Mouse (Mus musculus) myocyte (in vitro differentiated cells): ENCODE measurements around the gene Tub. TPM values are rescaled to one million over a fixed set of nuclear protein-coding genes. Genes with fewer than 3 reads are reported as not detected.

Source experiments
- H3K27me3 ChIP-seq: one replicate; pipeline ENCODE4 v1.6.1; 2011; ENCODE audit not compliant: control insufficient read depth, insufficient read depth, insufficient read length
- H3K36me3 ChIP-seq: one replicate; pipeline ENCODE4 v1.6.1; 2011; ENCODE audit not compliant: control insufficient read depth, insufficient read depth
- H3K4me2 ChIP-seq: one replicate; pipeline ENCODE4 v1.6.1; 2011; ENCODE audit warnings: low read depth, control low read depth
- H3K4me3 ChIP-seq: one replicate; pipeline ENCODE4 v1.5.1; 2011; ENCODE audit warnings: mild to moderate bottlenecking, control low read depth, moderate library complexity
- H3K79me2 ChIP-seq: one replicate; pipeline ENCODE4 v1.6.1; 2011; ENCODE audit not compliant: control insufficient read depth, insufficient read depth
- H3ac ChIP-seq: one replicate; pipeline ENCODE4 v1.6.1; 2011; ENCODE audit not compliant: control insufficient read depth, insufficient read length
- CEBPB ChIP-seq: IDR thresholded peaks from 2 replicates; pipeline ENCODE4 v1.6.1; 2011; ENCODE audit warnings: mild to moderate bottlenecking, moderate library complexity; ENCODE audit not compliant: poor library complexity, insufficient read depth, severe bottlenecking
- E2F4 ChIP-seq: IDR thresholded peaks from one replicate; pipeline ENCODE4 v1.6.1; 2011; ENCODE audit warnings: mild to moderate bottlenecking, control low read depth, moderate library complexity; ENCODE audit not compliant: insufficient read depth
- MAX ChIP-seq: IDR thresholded peaks from one replicate; pipeline ENCODE4 v1.6.1; 2011; ENCODE audit warnings: low read depth, mild to moderate bottlenecking, control low read depth
- MYOD1 ChIP-seq, 3 experiments: IDR thresholded peaks; one replicate each; pipeline ENCODE4 v1.6.1; 2011; ENCODE audit warnings: control low read depth in 2 of 3, low read depth in 2 of 3, mild to moderate bottlenecking in 2 of 3, moderate library complexity in 1 of 3; ENCODE audit not compliant: insufficient read length in 2 of 3, control insufficient read depth in 1 of 3
- MYOG ChIP-seq, 3 experiments: IDR thresholded peaks; one replicate each; pipeline ENCODE4 v1.6.1; 2011; ENCODE audit warnings: control low read depth in 2 of 3, low read depth in 2 of 3, mild to moderate bottlenecking in 2 of 3; ENCODE audit not compliant: insufficient read length in 2 of 3, control insufficient read depth in 1 of 3, insufficient read depth in 1 of 3
- POLR2A ChIP-seq: IDR thresholded peaks from one replicate; pipeline ENCODE4 v1.6.1; 2011; ENCODE audit warnings: low read depth, mild to moderate bottlenecking, control low read depth, moderate library complexity; ENCODE audit not compliant: insufficient read length
- POLR2AphosphoS2 ChIP-seq: IDR thresholded peaks from one replicate; pipeline ENCODE4 v1.6.1; 2011; ENCODE audit warnings: low read depth, control low read depth; ENCODE audit not compliant: insufficient read length
- REST ChIP-seq: IDR thresholded peaks from one replicate; pipeline ENCODE4 v1.6.1; 2011; ENCODE audit warnings: mild to moderate bottlenecking, control low read depth, moderate library complexity; ENCODE audit not compliant: insufficient read depth, insufficient read length
- SRF ChIP-seq: IDR thresholded peaks from one replicate; pipeline ENCODE4 v1.6.1; 2011; ENCODE audit warnings: low read depth; ENCODE audit not compliant: control insufficient read depth, insufficient read length
- TCF12 ChIP-seq: IDR thresholded peaks from one replicate; pipeline ENCODE4 v1.6.1; 2011; ENCODE audit warnings: mild to moderate bottlenecking, control low read depth; ENCODE audit not compliant: poor library complexity, insufficient read depth, severe bottlenecking
- TCF3 ChIP-seq: IDR thresholded peaks from one replicate; pipeline ENCODE4 v1.6.1; 2011; ENCODE audit warnings: low read depth, control low read depth; ENCODE audit not compliant: insufficient read length
- USF1 ChIP-seq: IDR thresholded peaks from one replicate; pipeline ENCODE4 v1.6.1; 2011; ENCODE audit warnings: low read depth, mild to moderate bottlenecking, control low read depth, moderate library complexity
- polyA plus RNA-seq: library from polyadenylated mRNA; unstranded; fragments of >200 nt; fragmentation: generic; extraction: Trizol; gene quantifications from one replicate; pipeline ENCODE4 v1.2.1, GENCODE M21; 2012; ENCODE audit warnings: missing spikeins

The Tub gene
- polyA plus RNA-seq, 1 experiment, result not detected

- Histone ChIP-seq H3K36me3 (peaks cover 8% of the 10 kb centered on the region), H3K27me3 (no peaks in the 10 kb centered on the region), H3K4me2 (peak within 1 kb of the TSS; percentile 74), H3ac (peak within 1 kb of the TSS; percentile 69), H3K4me3 (peak within 1 kb of the TSS; percentile 52), H3K79me2 (peaks cover 25% of the 10 kb centered on the region)
- TF ChIP-seq MYOD1 (IDR thresholded peaks at IDR 0.05; ENCODE audit: control insufficient read depth in 1 of 3, insufficient read length in 2 of 3, low read depth in 2 of 3) (no peak), MAX (no peak), USF1 (peak; percentile 89), POLR2A (peak; percentile 79), TCF12 (no peak), REST (no peak), E2F4 (peak; percentile 28), CEBPB (no peak), POLR2AphosphoS2 (peak; percentile 61), MYOG (IDR thresholded peaks at IDR 0.05; ENCODE audit: control insufficient read depth in 1 of 3, insufficient read depth in 1 of 3, insufficient read length in 2 of 3, low read depth in 2 of 3) (no peak), TCF3 (no peak), SRF (no peak)
Observed at GRCm38 (mm10) chr7:108933794-108934731, 16.1 kb upstream of the Tub start, which contains the start of gene Eif3f. Eif3f (plus strand) TSS chr7:108934417.

GRCm38 (mm10) chr7:108934836-108935235, 15.3 kb upstream of the Tub start:
- Histone ChIP-seq H3K27me3 (no peaks in the 10 kb centered on the region), H3K4me2 (peak overlapping the region; percentile 74), H3ac (peak overlapping the region; percentile 69), H3K36me3 (peaks cover 14% of the 10 kb centered on the region), H3K79me2 (peaks cover 25% of the 10 kb centered on the region), H3K4me3 (peak overlapping the region; percentile 52)
- TF ChIP-seq CEBPB (no peak), TCF12 (no peak), E2F4 (no peak), POLR2AphosphoS2 (no peak), POLR2A (no peak), MYOG (IDR thresholded peaks at IDR 0.05; ENCODE audit: control insufficient read depth in 1 of 3, insufficient read depth in 1 of 3, insufficient read length in 2 of 3, low read depth in 2 of 3) (no peak), USF1 (no peak), REST (no peak), MAX (no peak), TCF3 (no peak), MYOD1 (IDR thresholded peaks at IDR 0.05; ENCODE audit: control insufficient read depth in 1 of 3, insufficient read length in 2 of 3, low read depth in 2 of 3) (no peak)

- no peak for TF ChIP-seq SRF
- no peak for TF ChIP-seq TCF12
- no peak for TF ChIP-seq CEBPB
- no peak for TF ChIP-seq MYOD1 (IDR thresholded peaks at IDR 0.05; ENCODE audit: control insufficient read depth in 1 of 3, insufficient read length in 2 of 3, low read depth in 2 of 3)
- TF ChIP-seq REST, result no peak
- TF ChIP-seq MYOG (IDR thresholded peaks at IDR 0.05; ENCODE audit: control insufficient read depth in 1 of 3, insufficient read depth in 1 of 3, insufficient read length in 2 of 3, low read depth in 2 of 3), result no peak
- TF ChIP-seq POLR2A, result no peak
- TF ChIP-seq E2F4, result no peak
- no peak for TF ChIP-seq MAX
- H3K4me2 ChIP-seq, result peak overlapping the region; percentile 74
Observed at GRCm38 (mm10) chr7:108935411-108935810, 14.7 kb upstream of the Tub start.

GRCm38 (mm10) chr7:108936591-108936990, 13.5 kb upstream of the Tub start:
- H3K79me2 ChIP-seq, result peaks cover 25% of the 10 kb centered on the region
- no peak for TF ChIP-seq USF1
- no peak for TF ChIP-seq POLR2AphosphoS2
- no peak for TF ChIP-seq POLR2A
- no peak for TF ChIP-seq MYOG (IDR thresholded peaks at IDR 0.05; ENCODE audit: control insufficient read depth in 1 of 3, insufficient read depth in 1 of 3, insufficient read length in 2 of 3, low read depth in 2 of 3)
- no peak overlapping the region for H3K4me2 ChIP-seq
- peaks cover 20% of the 10 kb centered on the region for H3K36me3 ChIP-seq
- no peaks in the 10 kb centered on the region for H3K27me3 ChIP-seq
- H3ac ChIP-seq, result no peak overlapping the region
- no peak overlapping the region for H3K4me3 ChIP-seq

More at GRCm38 (mm10) chr7:108935411-108935810, 14.7 kb upstream of the Tub start:
- H3K36me3 ChIP-seq, result peaks cover 19% of the 10 kb centered on the region
- peak overlapping the region; percentile 69 for H3ac ChIP-seq
- no peaks in the 10 kb centered on the region for H3K27me3 ChIP-seq
- H3K4me3 ChIP-seq, result peak overlapping the region; percentile 52
- peaks cover 25% of the 10 kb centered on the region for H3K79me2 ChIP-seq

- Histone ChIP-seq H3K27me3 (no peaks in the 10 kb centered on the region), H3K4me3 (no peak overlapping the region), H3K36me3 (peaks cover 25% of the 10 kb centered on the region), H3ac (no peak overlapping the region), H3K79me2 (peaks cover 9% of the 10 kb centered on the region), H3K4me2 (no peak overlapping the region)
- no peak for TF ChIP-seq MYOG (IDR thresholded peaks at IDR 0.05; ENCODE audit: control insufficient read depth in 1 of 3, insufficient read depth in 1 of 3, insufficient read length in 2 of 3, low read depth in 2 of 3)
- TF ChIP-seq USF1, result no peak
- no peak for TF ChIP-seq TCF3
- TF ChIP-seq CEBPB, result no peak
- no peak for TF ChIP-seq MAX
- no peak for TF ChIP-seq SRF
- no peak for TF ChIP-seq POLR2AphosphoS2
- TF ChIP-seq TCF12, result no peak
- TF ChIP-seq REST, result no peak
- TF ChIP-seq MYOD1 (IDR thresholded peaks at IDR 0.05; ENCODE audit: control insufficient read depth in 1 of 3, insufficient read length in 2 of 3, low read depth in 2 of 3), result no peak
- TF ChIP-seq POLR2A, result no peak
- no peak for TF ChIP-seq E2F4
Observed at GRCm38 (mm10) chr7:108941466-108941865, 8.7 kb upstream of the Tub start.
